Mouse (Mus musculus) natural killer cell, adult 2 months (primary cell): Measurements from ENCODE around the gene Fibp.

Experiments used
- DNase-seq, 2 experiments: peaks; one replicate each; pipeline ENCODE4 v3.0.0; 2022; ENCODE audit warnings: low spot score in 2 of 2

Gene Fibp

GRCm38 (mm10) chr19:5460465-5460911 is at the start of gene Fibp:
Fibp (plus strand) TSS chr19:5460615.
- DNase-seq, result peak; percentile 75 to 83

- DNase-seq, result no peak
These were observed 49.8 kb upstream of the Fibp start for GRCm38 (mm10) chr19:5410641-5411040.

GRCm38 (mm10) chr19:5411961-5412360 is 48.5 kb upstream of the Fibp start:
- no peak for DNase-seq

GRCm38 (mm10) chr19:5413840-5414239 is 46.6 kb upstream of the Fibp start:
- DNase-seq, result no peak

GRCm38 (mm10) chr19:5414534-5414957 is 45.9 kb upstream of the Fibp start:
- DNase-seq, result no peak

GRCm38 (mm10) chr19:5418750-5419466 is 41.5 kb upstream of the Fibp start:
- DNase-seq, result no peak

GRCm38 (mm10) chr19:5419630-5420029 is 40.8 kb upstream of the Fibp start:
- DNase-seq, result no peak

- DNase-seq, result no peak
These were observed 39.8 kb upstream of the Fibp start for GRCm38 (mm10) chr19:5420579-5420978.

GRCm38 (mm10) chr19:5421784-5422183 is 38.6 kb upstream of the Fibp start:
- DNase-seq, result no peak

GRCm38 (mm10) chr19:5422267-5422666 is 38.1 kb upstream of the Fibp start:
- no peak for DNase-seq

GRCm38 (mm10) chr19:5422895-5423443 is 37.4 kb upstream of the Fibp start:
- no peak for DNase-seq

- DNase-seq, result no peak
These were observed 36.9 kb upstream of the Fibp start for GRCm38 (mm10) chr19:5423561-5423960.

GRCm38 (mm10) chr19:5424092-5424781 is 36.2 kb upstream of the Fibp start:
- peak in 1 of 2 experiments; percentile 67 for DNase-seq

GRCm38 (mm10) chr19:5424782-5425741 is 35.4 kb upstream of the Fibp start, which contains the start of the genes Drap1 and AI837181:
Drap1 (minus strand) TSS chr19:5424979.
AI837181 (plus strand) TSS chr19:5425144.
- DNase-seq, result peak; percentile 89 to 92

- no peak for DNase-seq
These were observed 34.4 kb upstream of the Fibp start for GRCm38 (mm10) chr19:5425906-5426565.

- no peak for DNase-seq
These were observed 33.6 kb upstream of the Fibp start for GRCm38 (mm10) chr19:5426640-5427290.

GRCm38 (mm10) chr19:5428083-5428482 is 32.3 kb upstream of the Fibp start:
- peak; percentile 29 to 32 for DNase-seq

GRCm38 (mm10) chr19:5429219-5429618 is 31.2 kb upstream of the Fibp start:
- DNase-seq, result no peak

- DNase-seq, result no peak
These were observed 30.6 kb upstream of the Fibp start for GRCm38 (mm10) chr19:5429806-5430205.

GRCm38 (mm10) chr19:5430408-5430807 is 30.0 kb upstream of the Fibp start:
- no peak for DNase-seq
